7 mouse cellular contexts compared by ENCODE assay signal in the genomic region with DNA sequence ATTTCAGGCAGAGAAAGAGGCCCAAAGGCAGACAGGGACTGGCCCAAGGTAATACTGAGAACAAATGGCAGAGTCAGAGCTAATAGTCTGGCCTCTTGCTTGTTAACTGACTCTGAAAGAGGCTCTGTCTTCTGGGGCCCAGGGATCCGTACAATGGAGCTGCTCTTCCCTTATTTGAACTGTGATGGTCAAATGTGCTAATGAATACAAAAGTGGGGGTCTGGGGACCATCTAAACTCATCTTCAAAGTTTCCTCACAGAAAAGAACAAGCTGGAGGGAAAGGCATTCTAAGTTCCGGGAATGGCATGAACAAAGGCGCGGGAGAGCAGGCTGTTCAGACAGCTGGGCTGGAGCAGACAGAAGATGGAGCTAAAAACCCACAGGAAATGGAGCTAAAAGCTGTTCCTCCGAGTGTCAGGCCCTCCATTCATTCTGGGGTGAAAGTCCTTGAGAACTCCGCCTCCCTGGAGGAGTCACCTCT. TPM values are rescaled to one million over a fixed set of nuclear protein-coding genes. Genes with fewer than 3 reads are reported as not detected.
DNase-seq lines count a peak whose midpoint lies in the region; ATAC-seq and TF ChIP-seq lines count a peak whose summit lies in the region.

No protein-coding gene starts in this region.

- H3K27me3 ChIP-seq in lung, postnatal 0 days (replicated peaks; ENCODE audit: insufficient read depth, low read length), result no peaks in the 10 kb centered on the region
- H3K27me3 ChIP-seq in embryonic facial prominence, embryonic 15.5 days, result no peaks in the 10 kb centered on the region
- H3K27me3 ChIP-seq in intestine, embryonic 16.5 days (replicated peaks; ENCODE audit: control insufficient read depth, insufficient read depth, low read length), result no peaks in the 10 kb centered on the region

- no peaks in the 10 kb centered on the region for H3K36me3 ChIP-seq in lung, postnatal 0 days (ENCODE audit: insufficient read depth, low read length)
- H3K36me3 ChIP-seq in embryonic facial prominence, embryonic 15.5 days, result no peaks in the 10 kb centered on the region
- H3K36me3 ChIP-seq in intestine, embryonic 16.5 days (ENCODE audit: control insufficient read depth, insufficient read depth, low read length), result no peaks in the 10 kb centered on the region

- H3K4me3 ChIP-seq in lung, postnatal 0 days (ENCODE audit: low read depth, low read length), result no peak overlapping the region
- H3K4me3 ChIP-seq in embryonic facial prominence, embryonic 15.5 days (replicated peaks), result no peak overlapping the region
- H3K4me3 ChIP-seq in intestine, embryonic 16.5 days (ENCODE audit: low read length), result no peak overlapping the region

- no peak overlapping the region for H3K9ac ChIP-seq in lung, postnatal 0 days (replicated peaks; ENCODE audit: low read depth)
- no peak overlapping the region for H3K9ac ChIP-seq in embryonic facial prominence, embryonic 15.5 days
- no peak overlapping the region for H3K9ac ChIP-seq in intestine, embryonic 16.5 days (ENCODE audit: low read depth, low read length)

- no peak for TF ChIP-seq EP300 in lung, postnatal 0 days (IDR thresholded peaks at IDR 0.05)

- ATAC-seq in lung, postnatal 0 days, result peak; percentile 2
- ATAC-seq in embryonic facial prominence, embryonic 15.5 days (ENCODE audit: insufficient number of reproducible peaks, low FRiP score, low TSS enrichment, low read depth), result peak; percentile 8; the same call in 1 of the 2 replicates
- peak; percentile 72 for ATAC-seq in intestine, embryonic 16.5 days

- no peaks in the 10 kb centered on the region; the same call in 1 of the 2 replicates for H3K4me1 ChIP-seq in lung, postnatal 0 days (ENCODE audit: insufficient read depth, low read depth, low read length)
- H3K4me1 ChIP-seq in embryonic facial prominence, embryonic 15.5 days, result peaks cover 20% of the 10 kb centered on the region
- no peaks in the 10 kb centered on the region for H3K4me1 ChIP-seq in intestine, embryonic 16.5 days (ENCODE audit: control insufficient read depth, insufficient read depth, low read length)

- peak; percentile 27; the same call in 1 of the 2 replicates for TF ChIP-seq CTCF in lung, postnatal 0 days (IDR thresholded peaks at IDR 0.05)

- peak overlapping the region; percentile 55 for H3K27ac ChIP-seq in lung, postnatal 0 days (ENCODE audit: low read length)
- H3K27ac ChIP-seq in embryonic facial prominence, embryonic 15.5 days (replicated peaks), result peak overlapping the region; percentile 86
- peak overlapping the region; percentile 10; the same call in 1 of the 2 replicates for H3K27ac ChIP-seq in intestine, embryonic 16.5 days (ENCODE audit: low read length)

- 43% methylated on average over 6 of the region's 6 CpGs for WGBS in lung, postnatal 0 days
- 52% methylated on average over 6 of the region's 6 CpGs for WGBS in embryonic facial prominence, embryonic 15.5 days
- WGBS in intestine, embryonic 16.5 days, result 42% methylated on average over 6 of the region's 6 CpGs

- H3K9me3 ChIP-seq in lung, postnatal 0 days (ENCODE audit: low read length), result no peaks in the 10 kb centered on the region
- H3K9me3 ChIP-seq in embryonic facial prominence, embryonic 15.5 days (replicated peaks), result no peaks in the 10 kb centered on the region
- no peaks in the 10 kb centered on the region; the same call in 1 of the 2 replicates for H3K9me3 ChIP-seq in intestine, embryonic 16.5 days (ENCODE audit: control insufficient read depth, low read length)

- DNase-seq in lung, postnatal 0 days (ENCODE audit: low spot score), result peak; percentile 38
- DNase-seq in lung, postnatal 4 days, result no peak
- peak; percentile 26 for DNase-seq in lung, postnatal 36 days
- DNase-seq in c-Kit-positive CD71-positive TER-119-positive erythroid progenitor cells, embryonic 14.5 days (ENCODE audit: low spot score), result no peak
- no peak for DNase-seq in yolk sac, embryonic 10.5 days (ENCODE audit: low spot score)

- H3K4me2 ChIP-seq in lung, postnatal 0 days (replicated peaks; ENCODE audit: low read depth, low read length), result no peak overlapping the region
- no peak overlapping the region for H3K4me2 ChIP-seq in embryonic facial prominence, embryonic 15.5 days (replicated peaks)
- H3K4me2 ChIP-seq in intestine, embryonic 16.5 days (ENCODE audit: low read depth, low read length), result no peak overlapping the region

RNA-seq across cellular contexts. Expression of a gene that starts 4.0 kb away (rescaled TPM):
- polyA plus RNA-seq in lung, postnatal 0 days (2015; fragmentation: Nextera tagmentation; extraction: Ambion mirVana), result 4.8 and 6.7 TPM in 2 replicates
- polyA plus RNA-seq in embryonic facial prominence, embryonic 15.5 days (2015; fragmentation: Nextera tagmentation; extraction: Ambion mirVana), result 3.5 and 5.1 TPM in 2 replicates
- polyA plus RNA-seq in intestine, embryonic 16.5 days (2015; fragmentation: Nextera tagmentation; extraction: Ambion mirVana), result 6.8 and 7.3 TPM in 2 replicates

RNA-seq across cellular contexts. Expression of a gene that starts 29.6 kb away (rescaled TPM):
- polyA plus RNA-seq in lung, postnatal 0 days (2015; fragmentation: Nextera tagmentation; extraction: Ambion mirVana), result 2.4 and 2.5 TPM in 2 replicates
- 0.42 and 0.84 TPM in 2 replicates for polyA plus RNA-seq in embryonic facial prominence, embryonic 15.5 days (2015; fragmentation: Nextera tagmentation; extraction: Ambion mirVana)
- polyA plus RNA-seq in intestine, embryonic 16.5 days (2015; fragmentation: Nextera tagmentation; extraction: Ambion mirVana), result 0.40 and 0.45 TPM in 2 replicates

RNA-seq across cellular contexts. Expression of a gene that starts 33.7 kb away (rescaled TPM):
- 19.8 and 21.2 TPM in 2 replicates for polyA plus RNA-seq in lung, postnatal 0 days (2015; fragmentation: Nextera tagmentation; extraction: Ambion mirVana)
- polyA plus RNA-seq in embryonic facial prominence, embryonic 15.5 days (2015; fragmentation: Nextera tagmentation; extraction: Ambion mirVana), result 43.7 and 45.5 TPM in 2 replicates
- polyA plus RNA-seq in intestine, embryonic 16.5 days (2015; fragmentation: Nextera tagmentation; extraction: Ambion mirVana), result 38.7 and 41.2 TPM in 2 replicates

RNA-seq across cellular contexts. Expression of a gene that starts 47.3 kb away (rescaled TPM):
- polyA plus RNA-seq in lung, postnatal 0 days (2015; fragmentation: Nextera tagmentation; extraction: Ambion mirVana), result 461 and 535 TPM in 2 replicates
- 336 and 344 TPM in 2 replicates for polyA plus RNA-seq in embryonic facial prominence, embryonic 15.5 days (2015; fragmentation: Nextera tagmentation; extraction: Ambion mirVana)
- 377 and 385 TPM in 2 replicates for polyA plus RNA-seq in intestine, embryonic 16.5 days (2015; fragmentation: Nextera tagmentation; extraction: Ambion mirVana)

Comparison
In these comparisons a context has a peak if more than half of its experiments do, and no peak if none do; other contexts are left out.
1. DNase-seq: peak in lung, postnatal 0 days (single experiment) and lung, postnatal 36 days (single experiment); none in lung, postnatal 4 days (0 of 2), c-Kit-positive CD71-positive TER-119-positive erythroid progenitor cells, embryonic 14.5 days (single experiment) and yolk sac, embryonic 10.5 days (single experiment).
2. ATAC-seq: peak in every context shown above with its lines; median percentile 72 in intestine, embryonic 16.5 days; 8 in embryonic facial prominence, embryonic 15.5 days; 2 in lung, postnatal 0 days.
3. H3K27ac ChIP-seq: peak in every context shown above with its lines; median percentile 86 in embryonic facial prominence, embryonic 15.5 days; 55 in lung, postnatal 0 days; 10 in intestine, embryonic 16.5 days.